17 mouse cellular contexts compared by ENCODE assay signal in the genomic region with DNA sequence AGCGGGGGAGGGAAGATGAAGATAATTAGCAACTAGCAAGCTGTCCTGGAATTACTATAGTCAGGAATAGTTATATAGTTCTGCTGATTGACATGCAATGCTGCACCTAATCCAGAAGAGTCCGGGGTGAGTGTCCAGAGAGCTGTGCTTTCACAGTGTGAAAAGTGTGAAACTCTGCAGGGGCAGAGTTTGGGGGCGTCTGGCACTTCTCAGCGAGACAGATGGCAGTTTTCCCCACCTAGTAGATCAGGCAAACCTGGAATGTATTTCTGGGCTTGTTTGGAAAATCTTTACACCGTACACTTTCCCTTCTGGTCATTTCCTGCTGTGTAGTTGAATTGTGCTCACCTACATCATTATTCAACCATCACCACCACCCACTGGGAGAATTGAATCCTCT.
A peak's percentile ranks its signal among the peaks of the same experiment; 100 is the strongest.
DNase-seq lines count a peak whose midpoint lies in the region; ATAC-seq and TF ChIP-seq lines count a peak whose summit lies in the region.
"Had no signal": no experiment of that assay in that cellular context is flagged by ENCODE, and none has a peak within 500 bp of the region (broad histone marks: within the 10 kb centered on the region; RNA-seq: fewer than 3 reads in every experiment).

No protein-coding gene starts in this region.

- no peak overlapping the region for H3K4me3 ChIP-seq in embryonic facial prominence, embryonic 11.5 days (ENCODE audit: low read depth, low read length)
- H3K4me3 ChIP-seq in embryonic facial prominence, embryonic 10.5 days: no peak overlapping the region
- no peak overlapping the region for H3K4me3 ChIP-seq in forebrain, embryonic 16.5 days (replicated peaks; ENCODE audit: low read length)
- no peak overlapping the region for H3K4me3 ChIP-seq in forebrain, embryonic 10.5 days
- no peak overlapping the region for H3K4me3 ChIP-seq in midbrain, embryonic 11.5 days (ENCODE audit: low read depth, low read length)
- no peak overlapping the region for H3K4me3 ChIP-seq in midbrain, postnatal 0 days (ENCODE audit: low read depth, low read length)
- H3K4me3 ChIP-seq: embryonic facial prominence, embryonic 13.5 days; gastrocnemius, adult 2 months; heart, embryonic 12.5 days; hindbrain, embryonic 10.5 days; hindbrain, embryonic 15.5 days had no signal

- no peak for ATAC-seq in embryonic facial prominence, embryonic 11.5 days (replicated peaks; ENCODE audit: insufficient number of reproducible peaks, low FRiP score, low TSS enrichment, low read depth)
- peak; percentile 77 for ATAC-seq in forebrain, embryonic 16.5 days
- ATAC-seq in midbrain, embryonic 11.5 days (ENCODE audit: low FRiP score): no peak
- no peak for ATAC-seq in midbrain, postnatal 0 days (ENCODE audit: low FRiP score)
- ATAC-seq: intestine, embryonic 16.5 days had no signal

- DNase-seq in embryonic facial prominence, embryonic 11.5 days (ENCODE audit: low spot score): peak; percentile 25
- no peak for DNase-seq in embryonic facial prominence, embryonic 10.5 days (ENCODE audit: low spot score)
- no peak for DNase-seq in forebrain, embryonic 10.5 days (ENCODE audit: extremely low spot score, low spot score)
- peak; percentile 19 for DNase-seq in midbrain, embryonic 11.5 days (ENCODE audit: low spot score, missing footprints)
- no peak for DNase-seq in midbrain, postnatal 0 days (ENCODE audit: low spot score)
- DNase-seq in brain, embryonic 14.5 days (ENCODE audit: low read depth): peak; percentile 53
- no peak for DNase-seq in neural tube, embryonic 10.5 days (ENCODE audit: extremely low spot score, low spot score)
- DNase-seq: cerebellum, postnatal 10 days; embryo, embryonic 11 days; gastrocnemius, adult 2 months; gastrocnemius, postnatal 25 days had no signal

- TF ChIP-seq POLR2A in brain, embryonic 14.5 days (IDR thresholded peaks at IDR 0.05; ENCODE audit: borderline replicate concordance, extremely low read depth, insufficient read depth, insufficient read length, poor library complexity, severe bottlenecking): no peak

- H3K27me3 ChIP-seq in embryonic facial prominence, embryonic 11.5 days (ENCODE audit: control insufficient read depth, insufficient read depth, low read length): no peaks in the 10 kb centered on the region
- no peaks in the 10 kb centered on the region for H3K27me3 ChIP-seq in embryonic facial prominence, embryonic 10.5 days (replicated peaks; ENCODE audit: low read depth, poor library complexity, severe bottlenecking)
- H3K27me3 ChIP-seq in forebrain, embryonic 16.5 days (replicated peaks; ENCODE audit: control insufficient read depth, insufficient read depth, low read length): no peaks in the 10 kb centered on the region
- no peaks in the 10 kb centered on the region for H3K27me3 ChIP-seq in forebrain, embryonic 10.5 days (ENCODE audit: poor library complexity, severe bottlenecking)
- H3K27me3 ChIP-seq in midbrain, embryonic 11.5 days (ENCODE audit: control insufficient read depth, insufficient read depth, low read length): no peaks in the 10 kb centered on the region
- no peaks in the 10 kb centered on the region for H3K27me3 ChIP-seq in midbrain, postnatal 0 days (ENCODE audit: insufficient read depth, low read length)
- H3K27me3 ChIP-seq: embryonic facial prominence, embryonic 13.5 days; heart, embryonic 12.5 days; hindbrain, embryonic 15.5 days had no signal

- no peak overlapping the region for H3K27ac ChIP-seq in embryonic facial prominence, embryonic 11.5 days (replicated peaks; ENCODE audit: low read depth, low read length)
- H3K27ac ChIP-seq in embryonic facial prominence, embryonic 10.5 days (replicated peaks): no peak overlapping the region
- no peak overlapping the region for H3K27ac ChIP-seq in forebrain, embryonic 16.5 days (ENCODE audit: low read length)
- no peak overlapping the region for H3K27ac ChIP-seq in forebrain, embryonic 10.5 days
- no peak overlapping the region for H3K27ac ChIP-seq in midbrain, embryonic 11.5 days (ENCODE audit: low read depth, low read length)
- no peak overlapping the region for H3K27ac ChIP-seq in midbrain, postnatal 0 days (ENCODE audit: low read depth, low read length)
- H3K27ac ChIP-seq: embryonic facial prominence, embryonic 13.5 days; gastrocnemius, adult 2 months; hindbrain, embryonic 10.5 days; hindbrain, embryonic 15.5 days had no signal

- H3K36me3 ChIP-seq in embryonic facial prominence, embryonic 11.5 days (replicated peaks; ENCODE audit: control insufficient read depth, insufficient read depth, low read depth, low read length): no peaks in the 10 kb centered on the region
- H3K36me3 ChIP-seq in embryonic facial prominence, embryonic 10.5 days (replicated peaks): peaks cover 4% of the 10 kb centered on the region; the same call in 1 of the 2 replicates
- H3K36me3 ChIP-seq in forebrain, embryonic 16.5 days (ENCODE audit: control insufficient read depth, insufficient read depth): no peaks in the 10 kb centered on the region
- peaks cover under 1% of the 10 kb centered on the region; the same call in 1 of the 2 replicates for H3K36me3 ChIP-seq in forebrain, embryonic 10.5 days (replicated peaks)
- no peaks in the 10 kb centered on the region for H3K36me3 ChIP-seq in midbrain, embryonic 11.5 days (ENCODE audit: control insufficient read depth, insufficient read depth, low read length)
- H3K36me3 ChIP-seq in midbrain, postnatal 0 days (ENCODE audit: insufficient read depth, low read length): no peaks in the 10 kb centered on the region
- H3K36me3 ChIP-seq: heart, embryonic 12.5 days; hindbrain, embryonic 10.5 days had no signal

- no peak overlapping the region for H3K4me2 ChIP-seq in embryonic facial prominence, embryonic 11.5 days (ENCODE audit: low read depth, low read length)
- no peak overlapping the region for H3K4me2 ChIP-seq in forebrain, embryonic 16.5 days (ENCODE audit: low read length)
- H3K4me2 ChIP-seq in midbrain, embryonic 11.5 days: no peak overlapping the region
- no peak overlapping the region for H3K4me2 ChIP-seq in midbrain, postnatal 0 days (ENCODE audit: low read depth, low read length, poor library complexity, severe bottlenecking)
- H3K4me2 ChIP-seq: embryonic facial prominence, embryonic 13.5 days; heart, embryonic 12.5 days; hindbrain, embryonic 15.5 days had no signal

- TF ChIP-seq CTCF in midbrain, postnatal 0 days (IDR thresholded peaks at IDR 0.05): no peak
- TF ChIP-seq CTCF in brain, embryonic 14.5 days (IDR thresholded peaks at IDR 0.05; ENCODE audit: borderline replicate concordance, extremely low read depth, insufficient read depth, insufficient read length): no peak

- no peaks in the 10 kb centered on the region for H3K9me3 ChIP-seq in embryonic facial prominence, embryonic 11.5 days (replicated peaks; ENCODE audit: control insufficient read depth, low read length)
- H3K9me3 ChIP-seq in embryonic facial prominence, embryonic 10.5 days: no peaks in the 10 kb centered on the region
- no peaks in the 10 kb centered on the region for H3K9me3 ChIP-seq in forebrain, embryonic 16.5 days (ENCODE audit: control insufficient read depth, low read length)
- no peaks in the 10 kb centered on the region for H3K9me3 ChIP-seq in forebrain, embryonic 10.5 days
- H3K9me3 ChIP-seq in midbrain, embryonic 11.5 days (ENCODE audit: control insufficient read depth, low read length): no peaks in the 10 kb centered on the region
- no peaks in the 10 kb centered on the region for H3K9me3 ChIP-seq in midbrain, postnatal 0 days (ENCODE audit: low read length)
- H3K9me3 ChIP-seq: embryonic facial prominence, embryonic 13.5 days; heart, embryonic 12.5 days; hindbrain, embryonic 10.5 days; hindbrain, embryonic 15.5 days had no signal

- WGBS in embryonic facial prominence, embryonic 11.5 days: 51% methylated on average over 5 of the region's 5 CpGs
- WGBS in embryonic facial prominence, embryonic 10.5 days: 63% methylated on average over 5 of the region's 5 CpGs
- WGBS in forebrain, embryonic 16.5 days: 21% methylated on average over 5 of the region's 5 CpGs
- 53% methylated on average over 5 of the region's 5 CpGs for WGBS in forebrain, embryonic 10.5 days
- WGBS in midbrain, embryonic 11.5 days: 42% methylated on average over 5 of the region's 5 CpGs
- 39% methylated on average over 5 of the region's 5 CpGs for WGBS in midbrain, postnatal 0 days

- no peaks in the 10 kb centered on the region for H3K4me1 ChIP-seq in embryonic facial prominence, embryonic 11.5 days (ENCODE audit: control insufficient read depth, insufficient read depth, low read length)
- H3K4me1 ChIP-seq in embryonic facial prominence, embryonic 10.5 days: 0 out of 2 replicates have a peak, but pooled peaks cover 3% of the 10 kb centered on the region
- peaks cover 7% of the 10 kb centered on the region; the same call in 1 of the 2 replicates for H3K4me1 ChIP-seq in forebrain, embryonic 16.5 days (replicated peaks; ENCODE audit: control insufficient read depth, insufficient read depth, low read length)
- H3K4me1 ChIP-seq in forebrain, embryonic 10.5 days: peaks cover 9% of the 10 kb centered on the region
- H3K4me1 ChIP-seq in midbrain, embryonic 11.5 days (ENCODE audit: control insufficient read depth, insufficient read depth, low read length): no peaks in the 10 kb centered on the region
- H3K4me1 ChIP-seq in midbrain, postnatal 0 days (ENCODE audit: insufficient read depth, low read length): no peaks in the 10 kb centered on the region
- H3K4me1 ChIP-seq: embryonic facial prominence, embryonic 13.5 days; heart, embryonic 12.5 days; hindbrain, embryonic 15.5 days had no signal

- no peak overlapping the region for H3K9ac ChIP-seq in embryonic facial prominence, embryonic 11.5 days (replicated peaks; ENCODE audit: low read length)
- no peak overlapping the region for H3K9ac ChIP-seq in forebrain, embryonic 16.5 days (replicated peaks; ENCODE audit: low read depth, low read length)
- H3K9ac ChIP-seq in midbrain, embryonic 11.5 days (ENCODE audit: low read length): no peak overlapping the region
- H3K9ac ChIP-seq in midbrain, postnatal 0 days (replicated peaks; ENCODE audit: low read length, poor library complexity, severe bottlenecking): no peak overlapping the region
- H3K9ac ChIP-seq: embryonic facial prominence, embryonic 13.5 days; heart, embryonic 12.5 days; hindbrain, embryonic 15.5 days had no signal

Comparison
In these comparisons a context has a peak if more than half of its experiments do, and no peak if none do; other contexts are left out.
1. DNase-seq: peak in embryonic facial prominence, embryonic 11.5 days (single experiment), midbrain, embryonic 11.5 days (single experiment) and brain, embryonic 14.5 days (single experiment); none in embryonic facial prominence, embryonic 10.5 days (single experiment), forebrain, embryonic 10.5 days (single experiment), midbrain, postnatal 0 days (single experiment) and neural tube, embryonic 10.5 days (single experiment).